Mouse (Mus musculus): ENCODE results near the gene Osr1. TPM values are rescaled to one million over a fixed set of nuclear protein-coding genes. Genes with fewer than 3 reads are reported as not detected.

Gene Osr1
- polyA plus RNA-seq, 1 experiment = not detected

DNA sequence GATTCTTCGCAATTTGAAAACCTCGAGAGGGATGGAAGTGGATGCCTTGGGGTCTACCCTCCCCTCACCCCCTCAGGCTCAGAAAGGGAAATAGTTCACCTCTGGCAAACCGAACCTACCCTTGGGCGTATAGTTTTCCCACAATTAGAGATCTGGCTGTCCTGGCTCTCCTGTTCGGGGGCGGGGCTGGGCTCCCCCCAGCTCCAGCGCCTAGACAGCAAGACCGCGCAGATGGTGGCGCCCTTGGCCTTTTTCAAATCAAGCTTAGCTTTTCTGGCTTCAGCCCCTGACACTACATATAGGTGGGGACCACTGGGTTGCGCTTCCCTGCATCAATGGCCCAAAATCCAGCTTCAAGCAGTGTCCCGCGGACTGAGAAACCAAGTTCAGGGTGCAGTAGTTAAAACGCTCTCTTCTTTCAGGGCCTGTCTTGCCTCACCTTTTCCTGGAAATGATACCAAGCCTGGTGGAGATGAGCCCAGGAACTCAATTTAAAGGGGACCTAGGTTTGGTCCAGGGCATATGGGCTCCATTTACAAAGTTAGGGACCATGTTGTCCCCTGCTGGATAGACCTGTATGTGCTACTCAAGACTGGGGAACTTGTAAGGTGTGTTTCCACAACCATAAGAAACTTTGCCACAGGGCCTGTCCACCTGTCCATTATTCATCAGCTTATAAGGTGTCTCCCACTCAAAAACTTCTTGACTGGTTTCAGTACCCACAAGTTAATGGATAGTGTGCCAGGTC is 12.5 kb downstream of the Osr1 start:
- H3K36me3 ChIP-seq (ENCODE audit: control insufficient read depth) = no peaks in the 10 kb centered on the region
- H3K4me3 ChIP-seq (replicated peaks) = no peak overlapping the region
- H3K4me1 ChIP-seq (ENCODE audit: control insufficient read depth) = no peaks in the 10 kb centered on the region
- no peak for TF ChIP-seq GATA1 (IDR thresholded peaks at IDR 0.05; ENCODE audit: low read length)
- no peak for TF ChIP-seq TAL1 (IDR thresholded peaks at IDR 0.05; ENCODE audit: low read length)
- no peaks in the 10 kb centered on the region for H3K9me3 ChIP-seq (ENCODE audit: control insufficient read depth, low read length)
- H3K27me3 ChIP-seq (ENCODE audit: control insufficient read depth) = peaks cover 69% of the 10 kb centered on the region

DNA sequence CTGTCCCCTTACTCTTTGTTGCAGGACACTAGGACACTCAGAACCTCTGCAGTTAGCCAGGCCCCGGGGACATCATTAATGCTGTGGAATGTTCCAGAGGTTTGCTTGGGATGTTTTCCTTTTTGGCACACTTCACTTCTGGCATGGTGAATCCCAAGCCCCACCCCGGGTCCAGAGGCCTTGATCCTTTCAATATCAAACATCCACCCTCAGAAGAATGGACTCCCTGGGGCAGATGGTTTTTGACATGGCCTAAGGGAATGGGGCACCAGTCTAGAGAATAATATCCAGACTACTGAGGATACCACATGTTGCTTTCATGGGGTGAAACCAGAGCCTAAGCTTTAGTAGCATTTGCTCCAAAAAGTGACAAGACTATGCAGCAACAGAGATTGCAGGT is 13.5 kb downstream of the Osr1 start:
- H3K27me3 ChIP-seq (ENCODE audit: control insufficient read depth) = peaks cover 59% of the 10 kb centered on the region
- no peaks in the 10 kb centered on the region for H3K36me3 ChIP-seq (ENCODE audit: control insufficient read depth)
- H3K4me1 ChIP-seq (ENCODE audit: control insufficient read depth) = no peaks in the 10 kb centered on the region
- TF ChIP-seq GATA1 (IDR thresholded peaks at IDR 0.05; ENCODE audit: low read length) = no peak
- no peak for TF ChIP-seq TAL1 (IDR thresholded peaks at IDR 0.05; ENCODE audit: low read length)
- no peaks in the 10 kb centered on the region for H3K9me3 ChIP-seq (ENCODE audit: control insufficient read depth, low read length)
- H3K4me3 ChIP-seq (replicated peaks) = no peak overlapping the region

DNA sequence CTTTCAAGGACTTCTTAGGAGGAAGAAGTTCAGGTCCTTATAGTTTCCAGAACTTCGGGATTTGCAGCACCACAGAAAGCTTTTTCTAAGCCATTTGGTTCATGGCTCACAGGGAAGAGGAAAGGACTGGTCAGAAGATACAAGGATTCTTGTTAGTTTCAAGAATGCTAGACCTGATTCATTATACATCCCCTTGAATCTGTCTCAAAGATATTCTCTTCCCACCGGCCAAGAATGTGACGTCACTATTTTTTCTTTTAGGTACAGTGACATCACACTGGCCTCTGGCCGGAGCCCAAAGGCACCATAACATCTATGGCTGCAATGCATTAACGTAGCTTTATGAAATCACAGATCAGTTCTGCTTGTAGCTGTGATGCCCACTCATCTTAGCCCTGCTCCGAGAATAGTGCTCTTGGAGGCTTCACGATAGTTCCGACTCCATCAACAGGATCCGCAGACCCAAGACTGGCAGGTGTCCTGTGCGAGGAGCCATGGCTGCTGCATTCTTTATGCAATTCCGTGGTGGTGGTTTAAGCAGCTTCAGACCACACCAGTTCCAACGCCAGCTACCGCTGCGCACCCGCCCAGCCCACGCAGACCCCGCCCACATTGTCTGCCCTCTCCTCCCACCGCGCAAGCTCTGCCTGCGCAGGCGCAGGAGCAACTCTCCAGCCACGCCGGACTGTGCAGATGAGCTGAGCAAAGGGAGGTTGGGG is 14.6 kb downstream of the Osr1 start:
- no peaks in the 10 kb centered on the region for H3K9me3 ChIP-seq (ENCODE audit: control insufficient read depth, low read length)
- TF ChIP-seq GATA1 (IDR thresholded peaks at IDR 0.05; ENCODE audit: low read length) (no peak), TAL1 (IDR thresholded peaks at IDR 0.05; ENCODE audit: low read length) (no peak)
- no peaks in the 10 kb centered on the region for H3K36me3 ChIP-seq (ENCODE audit: control insufficient read depth)
- no peaks in the 10 kb centered on the region for H3K4me1 ChIP-seq (ENCODE audit: control insufficient read depth)
- H3K27me3 ChIP-seq (ENCODE audit: control insufficient read depth) = peaks cover 48% of the 10 kb centered on the region
- peak overlapping the region; percentile 17 for H3K4me3 ChIP-seq (replicated peaks)

DNA sequence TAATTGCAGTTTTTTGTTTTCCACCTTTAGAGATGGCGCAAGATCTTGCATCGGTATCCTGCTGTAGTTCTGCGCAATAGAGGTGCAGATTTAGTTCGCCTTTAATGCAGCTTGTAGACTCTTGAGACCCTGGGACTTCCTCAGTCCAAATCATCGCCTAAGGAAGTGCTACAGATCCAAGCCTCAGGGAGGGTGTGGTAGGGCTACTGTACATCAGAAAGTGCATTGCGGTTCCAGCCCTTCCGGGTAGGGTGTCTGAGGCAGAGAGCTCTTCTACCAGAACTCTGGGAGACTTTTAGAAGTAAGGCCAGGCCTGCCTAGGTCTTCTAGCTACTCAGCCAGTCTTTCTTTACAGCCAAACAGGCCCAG is 15.2 kb downstream of the Osr1 start:
- Histone ChIP-seq H3K36me3 (ENCODE audit: control insufficient read depth) (no peaks in the 10 kb centered on the region), H3K4me3 (replicated peaks) (peak overlapping the region; percentile 17), H3K27me3 (ENCODE audit: control insufficient read depth) (peaks cover 42% of the 10 kb centered on the region), H3K9me3 (ENCODE audit: control insufficient read depth, low read length) (no peaks in the 10 kb centered on the region), H3K4me1 (ENCODE audit: control insufficient read depth) (no peaks in the 10 kb centered on the region)
- TF ChIP-seq GATA1 (IDR thresholded peaks at IDR 0.05; ENCODE audit: low read length) (no peak), TAL1 (IDR thresholded peaks at IDR 0.05; ENCODE audit: low read length) (no peak)

DNA sequence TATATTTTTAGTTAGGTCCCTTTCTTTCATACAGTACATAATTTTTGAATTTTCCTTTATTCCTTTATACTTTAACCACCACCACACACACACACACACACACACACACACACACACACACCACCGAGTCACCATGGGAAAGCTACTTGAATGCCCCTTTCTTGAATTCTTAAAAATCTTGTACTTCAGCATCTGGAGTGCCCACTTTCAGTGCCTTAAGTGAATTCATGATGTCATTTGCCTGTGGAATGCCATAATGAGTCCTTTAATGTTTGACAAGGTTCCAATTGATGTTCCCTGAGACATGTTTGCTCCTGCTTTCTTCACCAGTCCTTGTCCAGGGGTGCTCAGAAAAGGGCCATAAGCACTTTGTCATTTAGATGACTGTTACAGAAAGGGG is 17.8 kb downstream of the Osr1 start:
- H3K9me3 ChIP-seq (ENCODE audit: control insufficient read depth, low read length) = no peaks in the 10 kb centered on the region
- no peaks in the 10 kb centered on the region for H3K4me1 ChIP-seq (ENCODE audit: control insufficient read depth)
- H3K36me3 ChIP-seq (ENCODE audit: control insufficient read depth) = no peaks in the 10 kb centered on the region
- H3K4me3 ChIP-seq (replicated peaks) = no peak overlapping the region
- TF ChIP-seq TAL1 (IDR thresholded peaks at IDR 0.05; ENCODE audit: low read length) = no peak
- TF ChIP-seq GATA1 (IDR thresholded peaks at IDR 0.05; ENCODE audit: low read length) = no peak
- peaks cover 16% of the 10 kb centered on the region for H3K27me3 ChIP-seq (ENCODE audit: control insufficient read depth)

DNA sequence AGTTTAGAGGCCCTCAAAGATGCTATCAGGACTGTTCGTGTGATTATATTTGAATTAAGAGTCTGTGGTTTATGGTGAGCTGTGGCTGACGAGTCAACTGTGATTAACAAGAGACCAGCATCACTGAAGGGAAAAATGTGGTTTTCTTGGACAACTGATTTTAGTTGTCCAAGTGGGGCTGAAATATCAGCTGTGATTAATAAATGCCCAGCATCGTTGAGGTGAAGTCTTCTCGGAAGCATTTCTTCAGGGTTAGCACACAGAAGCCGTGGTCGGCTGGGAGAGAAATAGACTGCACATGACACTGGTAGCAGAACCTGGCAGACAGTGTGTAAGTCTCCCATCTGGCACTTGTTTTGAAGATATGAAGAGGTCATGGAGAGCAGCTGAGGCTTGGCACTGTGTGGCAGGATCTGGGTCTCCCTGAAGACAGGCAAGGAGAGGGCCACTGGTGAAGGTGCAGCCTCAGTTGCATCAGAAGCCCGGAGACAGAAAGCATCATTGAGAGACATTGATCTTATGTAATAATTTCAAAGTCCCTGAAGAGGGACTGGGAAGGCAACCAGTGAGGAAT is 19.7 kb downstream of the Osr1 start:
- Histone ChIP-seq H3K36me3 (ENCODE audit: control insufficient read depth) (no peaks in the 10 kb centered on the region), H3K9me3 (ENCODE audit: control insufficient read depth, low read length) (no peaks in the 10 kb centered on the region), H3K4me1 (ENCODE audit: control insufficient read depth) (no peaks in the 10 kb centered on the region), H3K4me3 (replicated peaks) (no peak overlapping the region), H3K27me3 (ENCODE audit: control insufficient read depth) (peaks cover 2% of the 10 kb centered on the region; the same call in 1 of the 2 replicates)
- no peak for TF ChIP-seq TAL1 (IDR thresholded peaks at IDR 0.05; ENCODE audit: low read length)
- TF ChIP-seq GATA1 (IDR thresholded peaks at IDR 0.05; ENCODE audit: low read length) = no peak

DNA sequence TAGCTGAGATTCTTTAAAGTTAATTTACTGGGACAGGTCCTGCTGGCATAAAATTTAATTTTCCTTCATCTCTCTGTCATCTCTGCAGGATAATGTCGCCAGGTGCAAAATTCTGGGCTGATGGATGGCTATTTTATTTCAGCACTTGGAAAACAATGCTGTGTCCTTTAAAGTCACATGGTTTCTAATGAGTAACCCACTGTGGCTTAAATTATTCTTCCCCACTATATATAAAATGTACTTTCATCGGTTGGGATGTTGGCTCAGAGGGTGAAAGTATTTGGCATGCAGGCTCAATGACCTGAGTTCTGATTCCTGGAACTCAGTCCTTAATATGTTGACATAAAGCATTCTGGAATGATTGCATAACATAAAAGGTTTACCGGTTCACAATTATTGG is 21.2 kb downstream of the Osr1 start:
- no peaks in the 10 kb centered on the region for H3K4me1 ChIP-seq (ENCODE audit: control insufficient read depth)
- H3K36me3 ChIP-seq (ENCODE audit: control insufficient read depth) = no peaks in the 10 kb centered on the region
- TF ChIP-seq GATA1 (IDR thresholded peaks at IDR 0.05; ENCODE audit: low read length) (no peak), TAL1 (IDR thresholded peaks at IDR 0.05; ENCODE audit: low read length) (no peak)
- H3K9me3 ChIP-seq (ENCODE audit: control insufficient read depth, low read length) = no peaks in the 10 kb centered on the region
- no peak overlapping the region for H3K4me3 ChIP-seq (replicated peaks)
- H3K27me3 ChIP-seq (ENCODE audit: control insufficient read depth) = no peaks in the 10 kb centered on the region

DNA sequence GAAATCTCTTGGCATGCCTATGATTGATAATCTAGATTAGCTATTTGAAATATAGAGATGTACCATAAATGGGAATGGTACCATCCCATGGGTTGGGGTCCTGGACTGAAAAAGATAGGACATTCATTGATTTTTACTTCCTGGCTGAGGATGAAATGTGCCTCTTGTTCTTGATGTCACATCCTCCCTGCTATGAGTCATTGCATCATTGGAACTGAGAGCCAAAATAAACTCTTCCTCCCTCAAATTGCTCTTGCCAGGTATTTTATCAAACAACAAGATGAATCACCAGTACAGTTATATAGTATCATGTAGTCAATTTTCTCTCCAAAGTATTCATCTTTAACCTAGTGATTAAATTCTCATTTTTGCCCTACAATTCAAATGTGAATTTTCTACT is 28.3 kb downstream of the Osr1 start:
- Histone ChIP-seq H3K36me3 (ENCODE audit: control insufficient read depth) (no peaks in the 10 kb centered on the region), H3K4me1 (ENCODE audit: control insufficient read depth) (no peaks in the 10 kb centered on the region), H3K27me3 (ENCODE audit: control insufficient read depth) (no peaks in the 10 kb centered on the region), H3K9me3 (ENCODE audit: control insufficient read depth, low read length) (no peaks in the 10 kb centered on the region; the same call in 1 of the 2 replicates), H3K4me3 (replicated peaks) (no peak overlapping the region)
- TF ChIP-seq GATA1 (IDR thresholded peaks at IDR 0.05; ENCODE audit: low read length) = no peak
- no peak for TF ChIP-seq TAL1 (IDR thresholded peaks at IDR 0.05; ENCODE audit: low read length)
